Mouse (Mus musculus): ENCODE results near the gene Has3.

DNA sequence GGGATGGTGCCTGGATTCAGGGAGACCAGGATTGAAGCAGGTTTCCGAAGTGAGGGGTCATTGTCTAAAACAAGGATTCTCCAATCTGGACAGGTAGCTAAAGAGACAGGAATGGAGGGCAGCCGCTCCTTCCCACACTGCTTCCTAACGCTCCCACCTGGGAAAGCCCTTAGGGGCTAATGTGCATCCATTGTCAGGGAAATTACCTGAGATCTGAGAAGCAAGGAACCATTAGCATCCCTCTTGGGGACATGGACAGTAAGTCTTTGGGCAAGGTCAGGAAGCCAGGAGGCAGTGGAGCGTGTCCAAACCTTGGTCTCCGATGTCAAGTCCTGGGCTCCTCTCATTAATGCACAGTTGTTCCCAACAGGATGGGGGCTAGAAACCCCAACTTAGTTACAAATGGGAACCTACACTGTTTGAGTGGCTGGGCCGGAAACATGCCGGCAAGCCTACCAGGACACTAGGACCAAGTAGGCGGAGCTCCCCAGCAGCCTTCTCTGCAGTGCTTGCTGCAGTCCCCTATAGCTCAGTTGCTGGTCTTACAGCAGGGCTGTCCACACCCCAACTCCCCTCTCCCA lies 2.5 kb downstream of the Has3 start:
- TF ChIP-seq CTCF (IDR thresholded peaks at IDR 0.05; ENCODE audit: low read depth, low read length) (no peak), POLR2A (IDR thresholded peaks at IDR 0.05; ENCODE audit: insufficient read depth, low read length) (no peak)
